Mouse (Mus musculus) limb, embryonic 10.5 days (tissue): ENCODE measurements around the gene Tef. TPM values are rescaled to one million over a fixed set of nuclear protein-coding genes. Genes with fewer than 3 reads are reported as not detected.

Experiments
- DNase-seq: peaks from one replicate; pipeline ENCODE4 v3.0.0-alpha.2; 2017; ENCODE audit warnings: low spot score
- H3K27ac ChIP-seq: fragments of 300-500 bp; sonication (generic); 2 replicates; pipeline ENCODE4 v1.5.1; 2016; ENCODE audit warnings: mild to moderate bottlenecking
- H3K27me3 ChIP-seq: fragments of 300-500 bp; sonication (generic); 2 replicates; pipeline ENCODE4 v1.6.1; 2016; ENCODE audit warnings: low read depth, mild to moderate bottlenecking; ENCODE audit not compliant: poor library complexity, severe bottlenecking
- H3K36me3 ChIP-seq: fragments of 300-500 bp; sonication (generic); 2 replicates; pipeline ENCODE4 v1.6.1; 2016; ENCODE audit warnings: mild to moderate bottlenecking, moderate library complexity
- H3K4me1 ChIP-seq: fragments of 300-500 bp; sonication (generic); 2 replicates; pipeline ENCODE4 v1.6.1; 2016
- H3K4me3 ChIP-seq: fragments of 300-500 bp; sonication (generic); 2 replicates; pipeline ENCODE4 v1.5.1; 2016; ENCODE audit warnings: mild to moderate bottlenecking, moderate library complexity
- H3K9me3 ChIP-seq: fragments of 300-500 bp; sonication (generic); replicated peaks from 2 replicates; pipeline ENCODE4 v1.6.1; 2016; ENCODE audit warnings: mild to moderate bottlenecking
- WGBS: fragments of 180-500 bp; shearing (Covaris S2); methylation state at CpG from one replicate; pipeline ENCODE4 v1.1.7; 2016; 5-methylcytosine and 5-hydroxymethylcytosine counted together
- polyA plus RNA-seq: library from polyadenylated mRNA; unstranded; fragments of >200 nt; fragmentation: Nextera tagmentation; extraction: Ambion mirVana; gene quantifications from 2 replicates; pipeline ENCODE4 v1.2.1, GENCODE M21; 2016

Gene Tef
- polyA plus RNA-seq, 1 experiment from 2014 or later = 16.5 TPM

GRCm38 (mm10) chr15:81804172-81804571 is 2.0 kb downstream of the Tef start:
- peaks cover 24% of the 10 kb centered on the region for H3K4me1 ChIP-seq
- WGBS = 48% methylated on average over 1 of the region's 1 CpGs
- DNase-seq = no peak
- no peaks in the 10 kb centered on the region for H3K9me3 ChIP-seq
- no peak overlapping the region for H3K4me3 ChIP-seq
- no peak overlapping the region for H3K27ac ChIP-seq
- 0 out of 2 replicates have a peak, but pooled peaks cover 6% of the 10 kb centered on the region for H3K27me3 ChIP-seq
- H3K36me3 ChIP-seq = no peaks in the 10 kb centered on the region

- WGBS = 80% methylated on average over 3 of the region's 3 CpGs
- 0 out of 2 replicates have a peak, but pooled peaks cover 6% of the 10 kb centered on the region for H3K27me3 ChIP-seq
- DNase-seq = no peak
- no peaks in the 10 kb centered on the region for H3K9me3 ChIP-seq
- peaks cover 29% of the 10 kb centered on the region for H3K4me1 ChIP-seq
- H3K4me3 ChIP-seq = no peak overlapping the region
- no peaks in the 10 kb centered on the region for H3K36me3 ChIP-seq
- no peak overlapping the region for H3K27ac ChIP-seq
Measured at GRCm38 (mm10) chr15:81804883-81805282, 2.7 kb downstream of the Tef start.

- no peaks in the 10 kb centered on the region for H3K36me3 ChIP-seq
- H3K4me3 ChIP-seq = no peak overlapping the region
- WGBS = 72% methylated on average over 6 of the region's 6 CpGs
- no peak overlapping the region for H3K27ac ChIP-seq
- no peaks in the 10 kb centered on the region for H3K9me3 ChIP-seq
- H3K27me3 ChIP-seq = 0 out of 2 replicates have a peak, but pooled peaks cover 6% of the 10 kb centered on the region
- peaks cover 36% of the 10 kb centered on the region for H3K4me1 ChIP-seq
- no peak for DNase-seq
Measured at GRCm38 (mm10) chr15:81805624-81806023, 3.4 kb downstream of the Tef start.

GRCm38 (mm10) chr15:81806621-81807404 is 4.6 kb downstream of the Tef start:
- Histone ChIP-seq H3K36me3 (no peaks in the 10 kb centered on the region), H3K27me3 (0 out of 2 replicates have a peak, but pooled peaks cover 6% of the 10 kb centered on the region), H3K9me3 (no peaks in the 10 kb centered on the region), H3K27ac (no peak overlapping the region), H3K4me1 (peaks cover 44% of the 10 kb centered on the region), H3K4me3 (no peak overlapping the region)
- WGBS = 87% methylated on average over 4 of the region's 4 CpGs
- no peak for DNase-seq

GRCm38 (mm10) chr15:81808799-81809198 is 6.6 kb downstream of the Tef start:
- Histone ChIP-seq H3K36me3 (no peaks in the 10 kb centered on the region), H3K27me3 (0 out of 2 replicates have a peak, but pooled peaks cover 5% of the 10 kb centered on the region), H3K4me1 (peaks cover 39% of the 10 kb centered on the region), H3K27ac (no peak overlapping the region), H3K9me3 (no peaks in the 10 kb centered on the region), H3K4me3 (no peak overlapping the region)
- 72% methylated on average over 2 of the region's 2 CpGs for WGBS
- no peak for DNase-seq

GRCm38 (mm10) chr15:81809550-81809949 is 7.3 kb downstream of the Tef start:
- 0 out of 2 replicates have a peak, but pooled peaks cover 3% of the 10 kb centered on the region for H3K27me3 ChIP-seq
- H3K27ac ChIP-seq = peak overlapping the region; percentile 91; the same call in 1 of the 2 replicates
- H3K36me3 ChIP-seq = no peaks in the 10 kb centered on the region
- H3K4me3 ChIP-seq = no peak overlapping the region
- 63% methylated on average over 1 of the region's 1 CpGs for WGBS
- H3K9me3 ChIP-seq = no peaks in the 10 kb centered on the region
- no peak for DNase-seq
- peaks cover 42% of the 10 kb centered on the region for H3K4me1 ChIP-seq

- WGBS = 2% methylated on average over 10 of the region's 10 CpGs
- Histone ChIP-seq H3K27ac (peak overlapping the region; percentile 91), H3K27me3 (0 out of 2 replicates have a peak, but pooled peaks cover 3% of the 10 kb centered on the region), H3K9me3 (no peaks in the 10 kb centered on the region), H3K4me1 (peaks cover 42% of the 10 kb centered on the region), H3K4me3 (peak overlapping the region; percentile 87), H3K36me3 (peaks cover 4% of the 10 kb centered on the region)
- DNase-seq = no peak
Measured at GRCm38 (mm10) chr15:81810150-81810549, 7.9 kb downstream of the Tef start.

GRCm38 (mm10) chr15:81810671-81811598 is 8.7 kb downstream of the Tef start:
- no peaks in the 10 kb centered on the region for H3K9me3 ChIP-seq
- peak overlapping the region; percentile 87 for H3K4me3 ChIP-seq
- peak; percentile 99 for DNase-seq
- 0 out of 2 replicates have a peak, but pooled peaks cover 3% of the 10 kb centered on the region for H3K27me3 ChIP-seq
- peaks cover 40% of the 10 kb centered on the region for H3K4me1 ChIP-seq
- WGBS = under 1% methylated on average over 88 of the region's 89 CpGs
- peaks cover 12% of the 10 kb centered on the region for H3K36me3 ChIP-seq
- H3K27ac ChIP-seq = peak overlapping the region; percentile 91

GRCm38 (mm10) chr15:81811599-81811996 is 9.4 kb downstream of the Tef start:
- WGBS = under 1% methylated on average over 24 of the region's 26 CpGs
- no peaks in the 10 kb centered on the region for H3K9me3 ChIP-seq
- peak; percentile 86 for DNase-seq

GRCm38 (mm10) chr15:81812287-81812686 is 10.1 kb downstream of the Tef start:
- peaks cover 37% of the 10 kb centered on the region for H3K4me1 ChIP-seq
- H3K27ac ChIP-seq = peak overlapping the region; percentile 91
- H3K27me3 ChIP-seq = 0 out of 2 replicates have a peak, but pooled peaks cover 3% of the 10 kb centered on the region
- DNase-seq = no peak
- WGBS = 48% methylated on average over 3 of the region's 3 CpGs
- H3K4me3 ChIP-seq = peak overlapping the region; percentile 87
- H3K36me3 ChIP-seq = peaks cover 26% of the 10 kb centered on the region
- H3K9me3 ChIP-seq = no peaks in the 10 kb centered on the region

More at GRCm38 (mm10) chr15:81811599-81811996, 9.4 kb downstream of the Tef start:
- Histone ChIP-seq H3K4me3 (peak overlapping the region; percentile 87), H3K4me1 (peaks cover 37% of the 10 kb centered on the region), H3K27ac (peak overlapping the region; percentile 91), H3K27me3 (0 out of 2 replicates have a peak, but pooled peaks cover 3% of the 10 kb centered on the region), H3K36me3 (peaks cover 19% of the 10 kb centered on the region)

GRCm38 (mm10) chr15:81812696-81813631 is 10.7 kb downstream of the Tef start:
- DNase-seq = no peak
- H3K4me3 ChIP-seq = no peak overlapping the region
- H3K36me3 ChIP-seq = peaks cover 32% of the 10 kb centered on the region
- H3K9me3 ChIP-seq = no peaks in the 10 kb centered on the region
- no peaks in the 10 kb centered on the region for H3K27me3 ChIP-seq
- H3K27ac ChIP-seq = no peak overlapping the region
- H3K4me1 ChIP-seq = peaks cover 37% of the 10 kb centered on the region
- 75% methylated on average over 7 of the region's 7 CpGs for WGBS
